In the genomic region with DNA sequence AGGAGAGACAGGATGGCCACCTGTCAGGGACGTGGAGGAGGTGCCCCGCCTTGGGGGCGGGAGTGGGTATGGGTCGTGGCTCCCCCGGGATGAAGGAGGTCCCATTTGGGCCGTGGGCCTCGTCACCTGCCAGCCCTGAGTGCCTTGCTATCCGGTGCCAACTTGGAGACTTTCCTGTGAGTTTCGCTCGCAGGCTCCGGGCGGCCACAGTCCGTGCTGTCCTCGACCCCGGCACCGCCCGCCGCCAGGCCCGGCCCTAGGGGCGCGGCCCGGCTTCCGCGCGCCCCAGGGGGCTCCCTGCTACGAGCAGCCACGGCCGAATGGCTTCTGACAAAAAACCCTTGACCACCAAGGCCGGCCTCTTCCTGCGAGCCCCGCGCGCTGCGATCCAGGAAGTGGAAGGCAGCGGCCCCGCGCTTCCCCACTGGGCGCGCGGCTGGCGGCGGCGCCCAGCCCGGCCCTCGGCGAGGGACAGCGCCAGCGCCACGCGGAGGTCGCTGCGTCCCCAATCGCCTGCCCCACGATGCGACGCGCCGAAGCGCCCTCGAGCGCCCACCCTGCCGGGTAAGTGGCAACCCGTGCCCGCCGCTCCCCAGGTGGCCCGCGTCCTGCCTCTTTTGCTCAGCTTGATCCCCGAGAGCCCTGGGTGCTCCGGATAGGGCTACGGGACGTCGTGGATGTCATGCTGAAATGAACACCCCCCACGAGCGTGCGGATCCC, we compare ENCODE assay signal across 1 mouse cellular context.
TF ChIP-seq lines count a peak whose summit lies in the region.

A gene (plus strand): TSS at position 286 of the 720 bp plus-strand sequence.

TF ChIP-seq in MEL, 35 proteins besides CTCF, POLR2A, EP300 and RAD21 (continued from another document):
- TF ChIP-seq ZMIZ1 (IDR thresholded peaks at IDR 0.05; ENCODE audit: low read depth, low read length) (no peak), MYB (IDR thresholded peaks at IDR 0.05; ENCODE audit: low read depth, low read length) (no peak), TAL1 (IDR thresholded peaks at IDR 0.05; ENCODE audit: low read length) (no peak), E2F4 (IDR thresholded peaks at IDR 0.05; ENCODE audit: borderline replicate concordance, low read depth, low read length) (no peak), HCFC1 (IDR thresholded peaks at IDR 0.05; ENCODE audit: low read depth, low read length) (no peak), NELFE (IDR thresholded peaks at IDR 0.05; ENCODE audit: low read depth, low read length) (no peak), MAX (IDR thresholded peaks at IDR 0.05; ENCODE audit: low read length) (no peak), MAFK (IDR thresholded peaks at IDR 0.05; ENCODE audit: borderline replicate concordance, low read depth, low read length) (no peak), USF1 (IDR thresholded peaks at IDR 0.05; ENCODE audit: low read depth, low read length) (no peak), MXI1 (IDR thresholded peaks at IDR 0.05; ENCODE audit: low read depth, low read length) (no peak), KAT2A (conservative IDR thresholded peaks at IDR 0.05; ENCODE audit: low read depth, low read length) (no peak), GABPA (IDR thresholded peaks at IDR 0.05; ENCODE audit: low read depth, low read length) (no peak), GATA1 (IDR thresholded peaks at IDR 0.05; ENCODE audit: low read depth, low read length) (no peak), RCOR1 (IDR thresholded peaks at IDR 0.05; ENCODE audit: low read depth, low read length) (no peak), UBTF (IDR thresholded peaks at IDR 0.05; ENCODE audit: borderline replicate concordance, insufficient read depth, low read depth, low read length) (no peak)
